Mouse (Mus musculus) forebrain, embryonic 11.5 days (tissue): ENCODE results near the gene Gpr156. TPM values are rescaled to one million over a fixed set of nuclear protein-coding genes. Genes with fewer than 3 reads are reported as not detected.

Experiments
- ATAC-seq: fragments of 200-750 bp; cut with Nextera tagmentation; replicated peaks from 2 replicates; pipeline ENCODE4 v1.8.0; 2017; ENCODE audit warnings: moderate TSS enrichment; ENCODE audit not compliant: low FRiP score
- DNase-seq: peaks from one replicate; pipeline ENCODE4 v3.0.0-alpha.2; 2017; ENCODE audit warnings: low spot score
- H3K27ac ChIP-seq: fragments of 300-500 bp; sonication (generic); 2 replicates; pipeline ENCODE4 v1.5.1; 2014; ENCODE audit warnings: low read depth, low read length
- H3K27me3 ChIP-seq: fragments of 300-500 bp; sonication (generic); 2 replicates; pipeline ENCODE4 v1.6.1; 2014; ENCODE audit warnings: mild to moderate bottlenecking, low read length, mixed read lengths; ENCODE audit not compliant: control insufficient read depth, insufficient read depth
- H3K36me3 ChIP-seq: fragments of 300-500 bp; sonication (generic); 2 replicates; pipeline ENCODE4 v1.6.1; 2014; ENCODE audit warnings: mild to moderate bottlenecking, low read length, moderate library complexity, mixed read lengths; ENCODE audit not compliant: control insufficient read depth, insufficient read depth
- H3K4me1 ChIP-seq: fragments of 300-500 bp; sonication (generic); replicated peaks from 2 replicates; pipeline ENCODE4 v1.6.1; 2014; ENCODE audit warnings: low read length, mixed read lengths; ENCODE audit not compliant: control insufficient read depth, insufficient read depth
- H3K4me2 ChIP-seq: fragments of 300-500 bp; sonication (generic); 2 replicates; pipeline ENCODE4 v1.6.1; 2014; ENCODE audit warnings: low read depth, mild to moderate bottlenecking, low read length, moderate library complexity, mixed read lengths; ENCODE audit not compliant: severe bottlenecking
- H3K4me3 ChIP-seq: fragments of 300-500 bp; sonication (generic); 2 replicates; pipeline ENCODE4 v1.5.1; 2014; ENCODE audit warnings: low read depth, low read length
- H3K9ac ChIP-seq: fragments of 300-500 bp; sonication (generic); 2 replicates; pipeline ENCODE4 v1.6.1; 2014; ENCODE audit warnings: low read length
- H3K9me3 ChIP-seq: fragments of 300-500 bp; sonication (generic); 2 replicates; pipeline ENCODE4 v1.6.1; 2016; ENCODE audit warnings: low read length, mixed read lengths; ENCODE audit not compliant: control insufficient read depth
- WGBS: fragments of 180-500 bp; shearing (Covaris S2); extraction: QIAGEN DNeasy Blood & Tissue Kit; methylation state at CpG from one replicate; pipeline ENCODE4 v1.1.7; 2014; 5-methylcytosine and 5-hydroxymethylcytosine counted together
- polyA plus RNA-seq: library from polyadenylated mRNA; unstranded; fragments of >200 nt; fragmentation: Nextera tagmentation; extraction: Ambion mirVana; gene quantifications from 2 replicates; pipeline ENCODE4 v1.2.1, GENCODE M21; 2014

The Gpr156 gene
- polyA plus RNA-seq, 1 experiment from 2014 or later = 4.3 TPM

GRCm38 (mm10) chr16:37947160-37947559 is 30.9 kb downstream of the Gpr156 start:
- 42% methylated on average over 5 of the region's 5 CpGs for WGBS
- H3K27me3 ChIP-seq = no peaks in the 10 kb centered on the region
- ATAC-seq = 0 out of 2 replicates have a peak, but pooled peaks have one; percentile 63

GRCm38 (mm10) chr16:37948365-37948764 is 32.1 kb downstream of the Gpr156 start:
- ATAC-seq = no peak
- Histone ChIP-seq H3K36me3 (no peaks in the 10 kb centered on the region), H3K27ac (no peak overlapping the region), H3K4me2 (no peak overlapping the region), H3K4me3 (no peak overlapping the region), H3K9ac (no peak overlapping the region), H3K27me3 (no peaks in the 10 kb centered on the region), H3K4me1 (no peaks in the 10 kb centered on the region), H3K9me3 (no peaks in the 10 kb centered on the region)
- no peak for DNase-seq
- 90% methylated on average over 4 of the region's 4 CpGs for WGBS

More at GRCm38 (mm10) chr16:37947160-37947559, 30.9 kb downstream of the Gpr156 start:
- no peaks in the 10 kb centered on the region for H3K4me1 ChIP-seq
- H3K27ac ChIP-seq = no peak overlapping the region
- H3K4me2 ChIP-seq = no peak overlapping the region
- no peak overlapping the region for H3K4me3 ChIP-seq
- DNase-seq = peak; percentile 76
- no peaks in the 10 kb centered on the region for H3K36me3 ChIP-seq
- no peaks in the 10 kb centered on the region for H3K9me3 ChIP-seq
- H3K9ac ChIP-seq = no peak overlapping the region

GRCm38 (mm10) chr16:37951171-37951570 is 34.9 kb downstream of the Gpr156 start:
- Histone ChIP-seq H3K9me3 (no peaks in the 10 kb centered on the region), H3K27ac (no peak overlapping the region), H3K4me2 (no peak overlapping the region), H3K36me3 (no peaks in the 10 kb centered on the region), H3K27me3 (no peaks in the 10 kb centered on the region), H3K4me3 (no peak overlapping the region), H3K9ac (no peak overlapping the region), H3K4me1 (no peaks in the 10 kb centered on the region)
- ATAC-seq (no peak), DNase-seq (no peak)

GRCm38 (mm10) chr16:37953186-37953585 is 36.9 kb downstream of the Gpr156 start:
- H3K9me3 ChIP-seq = no peaks in the 10 kb centered on the region
- H3K4me1 ChIP-seq = no peaks in the 10 kb centered on the region
- H3K36me3 ChIP-seq = no peaks in the 10 kb centered on the region
- no peak overlapping the region for H3K27ac ChIP-seq
- no peak overlapping the region for H3K9ac ChIP-seq
- no peaks in the 10 kb centered on the region for H3K27me3 ChIP-seq
- no peak for DNase-seq
- H3K4me2 ChIP-seq = no peak overlapping the region
- ATAC-seq = no peak
- 84% methylated on average over 4 of the region's 4 CpGs for WGBS
- H3K4me3 ChIP-seq = no peak overlapping the region

- ATAC-seq (no peak), DNase-seq (no peak)
- Histone ChIP-seq H3K27me3 (no peaks in the 10 kb centered on the region), H3K4me2 (no peak overlapping the region), H3K9ac (no peak overlapping the region), H3K27ac (no peak overlapping the region), H3K4me1 (no peaks in the 10 kb centered on the region), H3K9me3 (no peaks in the 10 kb centered on the region), H3K4me3 (no peak overlapping the region), H3K36me3 (no peaks in the 10 kb centered on the region)
- WGBS = 86% methylated on average over 12 of the region's 12 CpGs
Measured at GRCm38 (mm10) chr16:37953991-37954942, 38.0 kb downstream of the Gpr156 start.

- no peaks in the 10 kb centered on the region for H3K4me1 ChIP-seq
- 76% methylated on average over 13 of the region's 13 CpGs for WGBS
- no peak overlapping the region for H3K9ac ChIP-seq
- no peak overlapping the region for H3K4me3 ChIP-seq
- H3K4me2 ChIP-seq = no peak overlapping the region
- H3K36me3 ChIP-seq = no peaks in the 10 kb centered on the region
- no peaks in the 10 kb centered on the region for H3K27me3 ChIP-seq
- no peak overlapping the region for H3K27ac ChIP-seq
- H3K9me3 ChIP-seq = no peaks in the 10 kb centered on the region
- ATAC-seq = no peak
- no peak for DNase-seq
Measured at GRCm38 (mm10) chr16:37955336-37955917, 39.1 kb downstream of the Gpr156 start.

GRCm38 (mm10) chr16:37956076-37956676 is 39.9 kb downstream of the Gpr156 start:
- Histone ChIP-seq H3K36me3 (no peaks in the 10 kb centered on the region), H3K9ac (no peak overlapping the region), H3K4me1 (no peaks in the 10 kb centered on the region), H3K9me3 (no peaks in the 10 kb centered on the region), H3K27ac (no peak overlapping the region), H3K4me3 (no peak overlapping the region), H3K4me2 (no peak overlapping the region), H3K27me3 (no peaks in the 10 kb centered on the region)
- 87% methylated on average over 14 of the region's 14 CpGs for WGBS
- ATAC-seq = no peak
- DNase-seq = no peak

GRCm38 (mm10) chr16:37956751-37957150 is 40.5 kb downstream of the Gpr156 start:
- WGBS = 69% methylated on average over 4 of the region's 4 CpGs
- no peaks in the 10 kb centered on the region for H3K9me3 ChIP-seq
- DNase-seq = no peak
- no peak overlapping the region for H3K4me2 ChIP-seq
- no peaks in the 10 kb centered on the region for H3K36me3 ChIP-seq
- H3K4me1 ChIP-seq = no peaks in the 10 kb centered on the region
- no peak overlapping the region for H3K4me3 ChIP-seq
- no peaks in the 10 kb centered on the region for H3K27me3 ChIP-seq
- no peak overlapping the region for H3K9ac ChIP-seq
- ATAC-seq = no peak
- no peak overlapping the region for H3K27ac ChIP-seq
